Mouse (Mus musculus) forebrain, embryonic 14.5 days (tissue): ENCODE results near the gene Use1. TPM values are rescaled to one million over a fixed set of nuclear protein-coding genes. Genes with fewer than 3 reads are reported as not detected.

Experiments used
- ATAC-seq: fragments of 200-750 bp; cut with Nextera tagmentation; 2 replicates; pipeline ENCODE4 v1.8.0; 2017; ENCODE audit warnings: mild to moderate bottlenecking, moderate library complexity
- DNase-seq: peaks from one replicate; pipeline ENCODE4 v3.0.0-alpha.2; 2015; ENCODE audit warnings: low spot score
- H3K27ac ChIP-seq: fragments of 300-500 bp; sonication (generic); 2 replicates; pipeline ENCODE4 v1.5.1; 2014; ENCODE audit warnings: low read depth, mild to moderate bottlenecking, control low read depth, low read length, moderate library complexity
- H3K27me3 ChIP-seq: fragments of 300-500 bp; sonication (generic); replicated peaks from 2 replicates; pipeline ENCODE4 v1.6.1; 2014; ENCODE audit warnings: low read length, control low read depth, mixed read lengths; ENCODE audit not compliant: control insufficient read depth, insufficient read depth
- H3K36me3 ChIP-seq: fragments of 300-500 bp; sonication (generic); 2 replicates; pipeline ENCODE4 v1.6.1; 2014; ENCODE audit warnings: low read length, control low read depth; ENCODE audit not compliant: control insufficient read depth, insufficient read depth
- H3K4me1 ChIP-seq: fragments of 300-500 bp; sonication (generic); 2 replicates; pipeline ENCODE4 v1.6.1; 2014; ENCODE audit warnings: antibody characterized with exemption, low read length, control low read depth; ENCODE audit not compliant: control insufficient read depth, insufficient read depth
- H3K4me2 ChIP-seq: fragments of 300-500 bp; sonication (generic); 2 replicates; pipeline ENCODE4 v1.6.1; 2014; ENCODE audit warnings: mild to moderate bottlenecking, control low read depth, low read length
- H3K4me3 ChIP-seq: fragments of 300-500 bp; sonication (generic); 2 replicates; pipeline ENCODE4 v1.5.1; 2014; ENCODE audit warnings: low read depth, low read length, control low read depth
- H3K9ac ChIP-seq: fragments of 300-500 bp; sonication (generic); 2 replicates; pipeline ENCODE4 v1.6.1; 2014; ENCODE audit warnings: mild to moderate bottlenecking, low read length, control low read depth, moderate library complexity
- H3K9me3 ChIP-seq: fragments of 300-500 bp; sonication (generic); replicated peaks from 2 replicates; pipeline ENCODE4 v1.6.1; 2016; ENCODE audit warnings: low read length, control low read depth, mixed read lengths; ENCODE audit not compliant: control insufficient read depth
- WGBS: fragments of 180-500 bp; shearing (Covaris S2); extraction: QIAGEN DNeasy Blood & Tissue Kit; methylation state at CpG from one replicate; pipeline ENCODE4 v1.1.7; 2014; 5-methylcytosine and 5-hydroxymethylcytosine counted together
- polyA plus RNA-seq: library from polyadenylated mRNA; unstranded; fragments of >200 nt; fragmentation: Nextera tagmentation; extraction: Ambion mirVana; gene quantifications from 2 replicates; pipeline ENCODE4 v1.2.1, GENCODE M21; 2014

Gene Use1
- polyA plus RNA-seq, 1 experiment from 2014 or later = 121 TPM

DNA sequence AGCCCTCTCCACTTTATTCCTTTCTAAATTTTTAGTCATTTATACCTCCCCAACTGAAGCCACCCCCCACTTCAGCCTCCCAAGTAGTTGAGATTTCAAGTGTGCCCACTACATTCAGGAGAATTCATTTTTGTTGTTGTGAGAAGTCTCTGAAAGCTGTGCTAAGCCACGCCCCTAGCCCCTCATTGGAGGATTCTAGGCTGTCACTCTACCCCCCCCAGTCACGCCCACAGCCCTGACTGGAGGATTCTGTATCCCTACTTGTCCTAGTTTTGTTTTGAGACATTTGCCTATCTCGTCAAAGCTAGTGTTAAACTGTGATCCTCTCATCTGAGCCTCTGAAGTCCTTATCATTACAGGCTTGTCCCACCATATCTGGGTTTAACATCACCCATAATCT is 26.2 kb downstream of the Use1 start:
- DNase-seq = peak; percentile 61

DNA sequence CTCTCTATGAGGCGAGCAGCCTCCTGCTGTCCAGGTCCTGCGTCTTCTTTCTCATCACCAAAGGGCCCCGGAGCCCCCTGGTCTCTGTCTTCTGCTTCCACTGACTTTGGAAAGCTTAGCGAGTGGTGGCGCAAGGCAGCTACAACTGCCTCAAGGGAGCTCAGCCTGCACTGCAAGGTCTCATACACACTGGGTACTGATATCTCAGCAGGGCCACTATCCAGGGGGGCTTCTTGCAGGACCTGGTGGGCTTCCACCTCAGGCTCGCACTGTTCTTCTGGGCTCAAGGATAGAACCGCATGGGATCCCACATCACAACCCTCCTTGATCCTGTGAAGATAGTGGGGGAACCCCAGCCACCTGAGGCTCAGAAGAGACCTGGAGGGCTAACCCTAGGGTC is 27.8 kb downstream of the Use1 start:
- no peak overlapping the region for H3K4me3 ChIP-seq
- H3K4me2 ChIP-seq = no peak overlapping the region
- no peaks in the 10 kb centered on the region for H3K27me3 ChIP-seq
- H3K27ac ChIP-seq = no peak overlapping the region
- H3K4me1 ChIP-seq = peaks cover 5% of the 10 kb centered on the region; the same call in 1 of the 2 replicates
- H3K9ac ChIP-seq = no peak overlapping the region
- ATAC-seq (no peak), DNase-seq (no peak)
- no peaks in the 10 kb centered on the region for H3K9me3 ChIP-seq
- 84% methylated on average over 7 of the region's 7 CpGs for WGBS
- H3K36me3 ChIP-seq = peaks cover 12% of the 10 kb centered on the region

More for the DNA sequence above, 26.2 kb downstream of the Use1 start:
- Histone ChIP-seq H3K9me3 (no peaks in the 10 kb centered on the region), H3K27me3 (no peaks in the 10 kb centered on the region), H3K27ac (no peak overlapping the region), H3K4me1 (peaks cover 5% of the 10 kb centered on the region; the same call in 1 of the 2 replicates), H3K9ac (no peak overlapping the region), H3K4me3 (no peak overlapping the region), H3K36me3 (no peaks in the 10 kb centered on the region), H3K4me2 (no peak overlapping the region)
- ATAC-seq = no peak
- 5% methylated on average over 3 of the region's 3 CpGs for WGBS

DNA sequence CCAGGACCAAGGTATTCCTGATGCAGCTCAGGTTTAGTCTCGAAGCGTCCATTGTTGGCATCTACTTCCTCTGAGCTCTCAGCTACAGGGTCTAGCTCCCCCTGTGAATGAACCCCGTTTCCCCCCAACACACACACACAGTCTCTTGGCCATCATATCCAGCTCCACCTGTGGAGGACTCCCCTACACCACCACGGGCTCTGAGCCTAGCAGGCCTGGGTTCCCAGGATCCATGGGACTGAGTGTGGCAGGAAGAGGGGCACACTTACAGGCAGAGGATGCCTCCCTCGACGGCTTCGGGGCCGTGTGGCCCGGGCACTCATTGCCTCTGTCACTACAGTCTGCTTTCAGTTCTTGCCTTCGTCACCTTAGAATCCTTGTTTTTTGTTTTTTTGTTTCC is 28.4 kb downstream of the Use1 start:
- Histone ChIP-seq H3K9ac (no peak overlapping the region), H3K4me1 (peaks cover 5% of the 10 kb centered on the region; the same call in 1 of the 2 replicates), H3K27ac (no peak overlapping the region), H3K27me3 (no peaks in the 10 kb centered on the region), H3K9me3 (no peaks in the 10 kb centered on the region), H3K36me3 (peaks cover 17% of the 10 kb centered on the region), H3K4me2 (no peak overlapping the region), H3K4me3 (no peak overlapping the region)
- WGBS = 91% methylated on average over 10 of the region's 10 CpGs
- no peak for DNase-seq
- no peak for ATAC-seq

DNA sequence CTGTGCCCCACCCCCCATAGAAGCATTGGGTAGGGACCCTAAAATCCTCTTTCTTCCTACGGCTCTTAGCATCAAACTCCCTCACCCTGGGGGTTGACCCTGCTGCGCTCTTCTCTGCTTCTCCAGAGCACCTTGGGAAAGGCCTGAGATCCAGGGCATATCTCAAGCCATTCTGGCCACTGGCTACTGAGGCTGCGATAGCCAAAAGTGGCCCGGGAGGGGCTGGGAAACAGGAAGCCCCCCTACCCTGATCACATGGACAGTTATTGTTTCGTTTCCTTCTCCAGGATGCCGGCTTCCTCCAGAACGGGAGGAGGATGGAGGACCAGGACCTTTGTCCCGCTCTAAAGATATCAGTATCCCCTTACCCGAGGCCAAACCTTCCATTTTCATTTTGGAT is 29.0 kb downstream of the Use1 start, which contains the start of gene Ushbp1:
Gene Ushbp1 (minus strand): TSS at position 174 of the 400 bp plus-strand sequence.
- Histone ChIP-seq H3K9me3 (no peaks in the 10 kb centered on the region), H3K4me3 (peak within 1 kb of the TSS; percentile 80), H3K27ac (peak within 1 kb of the TSS; percentile 44; the same call in 1 of the 2 replicates), H3K27me3 (no peaks in the 10 kb centered on the region), H3K9ac (no peak within 1 kb of the TSS), H3K36me3 (peaks cover 18% of the 10 kb centered on the region), H3K4me2 (peak within 1 kb of the TSS; percentile 77), H3K4me1 (peaks cover 5% of the 10 kb centered on the region; the same call in 1 of the 2 replicates)
- no peak for DNase-seq
- 91% methylated on average over 9 of the region's 9 CpGs for WGBS
- no peak for ATAC-seq

GRCm38 (mm10) chr8:71396639-71397305 is 30.1 kb downstream of the Use1 start, which contains the start of gene Babam1:
Gene Babam1 (plus strand): TSS chr8:71396861.
- H3K27ac ChIP-seq = peak within 1 kb of the TSS; percentile 44; the same call in 1 of the 2 replicates
- peak within 1 kb of the TSS; percentile 80 for H3K4me3 ChIP-seq
- under 1% methylated on average over 34 of the region's 34 CpGs for WGBS
- DNase-seq (peak; percentile 98), ATAC-seq (peak; percentile 99)
- no peaks in the 10 kb centered on the region for H3K9me3 ChIP-seq
- peak within 1 kb of the TSS; percentile 77 for H3K4me2 ChIP-seq
- H3K36me3 ChIP-seq = peaks cover 19% of the 10 kb centered on the region
- peak within 1 kb of the TSS; percentile 79 for H3K9ac ChIP-seq
- no peaks in the 10 kb centered on the region for H3K27me3 ChIP-seq
- peaks cover 5% of the 10 kb centered on the region; the same call in 1 of the 2 replicates for H3K4me1 ChIP-seq

- WGBS = 84% methylated on average over 12 of the region's 12 CpGs
- peak overlapping the region; percentile 79; the same call in 1 of the 2 replicates for H3K9ac ChIP-seq
These were observed 31.1 kb downstream of the Use1 start for GRCm38 (mm10) chr8:71397701-71398100.

GRCm38 (mm10) chr8:71400826-71401225 is 34.2 kb downstream of the Use1 start:
- ATAC-seq (no peak), DNase-seq (no peak)
- Histone ChIP-seq H3K27ac (no peak overlapping the region), H3K4me2 (no peak overlapping the region), H3K27me3 (no peaks in the 10 kb centered on the region), H3K4me1 (peaks cover 7% of the 10 kb centered on the region; the same call in 1 of the 2 replicates), H3K4me3 (no peak overlapping the region), H3K36me3 (peaks cover 23% of the 10 kb centered on the region), H3K9ac (no peak overlapping the region), H3K9me3 (no peaks in the 10 kb centered on the region)
- 92% methylated on average over 2 of the region's 2 CpGs for WGBS

More at GRCm38 (mm10) chr8:71397701-71398100, 31.1 kb downstream of the Use1 start:
- Histone ChIP-seq H3K4me2 (peak overlapping the region; percentile 77; the same call in 1 of the 2 replicates), H3K27ac (no peak overlapping the region), H3K4me1 (peaks cover 5% of the 10 kb centered on the region; the same call in 1 of the 2 replicates), H3K36me3 (peaks cover 19% of the 10 kb centered on the region), H3K4me3 (peak overlapping the region; percentile 80), H3K27me3 (no peaks in the 10 kb centered on the region), H3K9me3 (no peaks in the 10 kb centered on the region)
- DNase-seq = no peak
- no peak for ATAC-seq

DNA sequence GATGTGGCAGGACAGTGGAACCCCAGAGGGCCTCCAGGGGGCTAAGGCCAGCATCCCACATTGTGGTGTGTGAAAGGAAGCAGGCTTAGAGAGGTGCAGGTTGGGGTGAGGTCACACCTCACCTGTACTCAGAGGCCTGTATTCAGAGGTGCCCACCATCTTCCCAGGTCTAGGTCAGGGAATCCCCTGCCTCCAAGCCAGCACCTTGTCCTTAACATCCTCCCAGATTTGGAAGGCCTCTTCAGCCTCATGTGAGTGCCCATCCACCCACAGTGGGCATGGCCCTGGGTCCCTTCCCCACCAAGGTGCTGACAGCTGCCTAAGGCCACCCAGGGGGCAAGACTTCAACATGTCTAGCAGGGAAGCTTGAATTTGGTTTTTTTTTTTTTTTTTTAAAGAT is 34.8 kb downstream of the Use1 start:
- DNase-seq = no peak
- no peaks in the 10 kb centered on the region for H3K27me3 ChIP-seq
- H3K9ac ChIP-seq = no peak overlapping the region
- H3K4me3 ChIP-seq = no peak overlapping the region
- H3K4me2 ChIP-seq = no peak overlapping the region
- H3K27ac ChIP-seq = no peak overlapping the region
- ATAC-seq = no peak
- no peaks in the 10 kb centered on the region for H3K9me3 ChIP-seq
- H3K4me1 ChIP-seq = peaks cover 12% of the 10 kb centered on the region
- peaks cover 23% of the 10 kb centered on the region for H3K36me3 ChIP-seq

- 87% methylated on average over 9 of the region's 9 CpGs for WGBS
- ATAC-seq = no peak
These were observed 35.9 kb downstream of the Use1 start for GRCm38 (mm10) chr8:71402446-71402964.

More at GRCm38 (mm10) chr8:71402446-71402964, 35.9 kb downstream of the Use1 start:
- no peaks in the 10 kb centered on the region for H3K9me3 ChIP-seq
- H3K4me1 ChIP-seq = peaks cover 12% of the 10 kb centered on the region
- no peak for DNase-seq
- H3K27ac ChIP-seq = no peak overlapping the region
- peaks cover 26% of the 10 kb centered on the region for H3K36me3 ChIP-seq
- H3K4me2 ChIP-seq = no peak overlapping the region
- H3K4me3 ChIP-seq = no peak overlapping the region
- no peaks in the 10 kb centered on the region for H3K27me3 ChIP-seq
- no peak overlapping the region for H3K9ac ChIP-seq
